Mouse (Mus musculus) left cerebral cortex, adult 8-10 months (tissue): ENCODE results near the gene Pip5k1b. TPM values are rescaled to one million over a fixed set of nuclear protein-coding genes. Genes with fewer than 3 reads are reported as not detected.

Experiments used
- DNase-seq, 2 experiments: peaks; one replicate each; pipeline ENCODE4 v3.0.0; 2022; ENCODE audit warnings: low spot score in 2 of 2
- total RNA-seq, 4 experiments: library from RNA; stranded (reverse); gene quantifications; 2 replicates each; pipeline ENCODE4 v1.2.4; 2022

The Pip5k1b gene
- total RNA-seq, 4 experiments from 2014 or later: 19.4 to 23.4 (median 20.7) TPM

DNA sequence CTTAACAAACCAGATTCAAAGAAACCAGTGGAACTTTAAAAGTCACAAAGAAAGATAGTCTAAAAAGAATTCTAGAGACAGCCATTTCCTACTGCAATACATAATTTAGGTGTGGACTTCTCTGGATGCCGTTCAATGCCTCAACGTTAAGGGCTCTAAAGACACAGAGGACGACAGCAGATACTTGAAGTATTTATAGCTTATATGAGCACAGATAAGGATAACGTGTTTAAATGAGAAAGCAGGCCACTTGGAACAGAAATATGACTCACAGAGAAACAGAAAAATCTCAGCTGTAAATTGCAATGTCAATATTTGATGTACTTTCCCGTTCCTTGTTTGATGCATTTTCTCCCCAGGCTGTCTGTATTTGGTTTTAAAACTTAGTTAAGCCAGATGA, 212.9 kb downstream of the Pip5k1b start:
- no peak for DNase-seq

DNA sequence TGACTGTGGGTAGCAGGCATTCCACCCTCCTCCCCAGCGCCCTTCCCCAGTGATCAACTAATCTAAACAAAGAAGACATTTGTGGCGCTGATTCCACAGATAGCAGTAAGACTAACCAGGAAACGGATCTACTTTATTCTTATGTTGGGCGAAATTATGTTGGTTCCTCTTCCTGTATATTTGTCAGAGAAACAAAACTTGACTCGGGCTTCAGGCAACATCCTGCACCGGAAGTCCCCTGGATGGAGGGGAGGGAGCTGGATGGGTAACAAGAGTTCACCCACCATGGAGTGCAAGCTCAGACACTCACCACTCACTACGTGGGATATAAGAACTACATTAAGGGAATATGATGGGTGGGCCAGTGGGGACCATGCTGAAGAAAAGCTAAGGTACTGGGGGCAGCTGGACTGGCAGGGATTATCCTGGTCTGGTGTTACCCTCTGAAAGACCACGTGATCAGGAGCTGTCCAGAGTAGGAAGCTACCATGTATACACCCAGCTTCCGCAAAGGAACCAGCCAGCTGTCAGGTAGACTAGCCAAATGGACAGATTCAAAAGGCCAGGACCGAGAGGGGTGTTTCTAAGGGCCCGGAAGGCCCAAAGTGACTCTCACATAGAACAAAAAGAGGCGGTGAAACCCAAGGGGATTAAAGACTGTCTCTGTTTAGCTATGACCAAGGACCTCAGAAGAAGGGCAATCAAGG, 219.1 kb downstream of the Pip5k1b start:
- no peak for DNase-seq

- DNase-seq: no peak
Measured at GRCm38 (mm10) chr19:24335611-24336343, 219.9 kb downstream of the Pip5k1b start.

DNA sequence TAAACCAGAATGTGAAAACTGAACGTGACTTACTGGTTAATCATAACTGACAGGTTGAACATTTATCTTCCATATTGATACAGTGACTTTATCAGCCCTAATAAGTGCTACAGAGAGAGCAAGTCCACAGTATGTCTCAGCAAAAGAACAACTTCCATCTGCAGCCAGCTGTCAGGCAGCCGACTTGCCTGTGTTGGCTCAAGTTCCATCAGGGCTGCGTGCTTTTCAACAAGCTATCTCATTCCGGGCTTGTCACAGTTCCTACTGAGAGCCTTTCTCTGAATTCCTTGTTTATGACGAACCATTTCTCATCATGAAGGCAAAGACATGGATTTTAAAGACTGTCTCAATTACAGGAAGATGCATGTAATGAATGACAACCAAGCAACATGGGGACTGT, 222.7 kb downstream of the Pip5k1b start:
- no peak for DNase-seq

DNA sequence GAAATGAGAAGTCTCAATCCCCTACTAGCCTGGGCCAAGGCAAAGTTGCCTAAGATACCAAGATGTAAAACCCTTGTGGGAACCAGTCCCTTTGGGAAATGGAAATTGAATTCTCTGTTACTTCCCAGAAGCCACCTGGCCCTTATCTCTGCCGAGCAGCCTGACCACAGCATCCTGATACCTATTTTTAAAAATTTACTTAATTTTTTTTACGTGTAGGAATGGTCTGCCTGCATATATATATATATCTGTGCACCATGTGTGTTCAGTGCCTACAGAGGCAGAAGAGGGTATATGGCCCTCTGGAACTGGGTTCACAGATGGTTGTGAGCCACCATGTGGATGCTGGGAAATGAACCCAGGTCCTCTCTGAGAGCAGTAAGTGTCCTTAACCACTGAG, 224.4 kb downstream of the Pip5k1b start:
- DNase-seq: no peak

GRCm38 (mm10) chr19:24330366-24330765, 225.3 kb downstream of the Pip5k1b start:
- no peak for DNase-seq

DNA sequence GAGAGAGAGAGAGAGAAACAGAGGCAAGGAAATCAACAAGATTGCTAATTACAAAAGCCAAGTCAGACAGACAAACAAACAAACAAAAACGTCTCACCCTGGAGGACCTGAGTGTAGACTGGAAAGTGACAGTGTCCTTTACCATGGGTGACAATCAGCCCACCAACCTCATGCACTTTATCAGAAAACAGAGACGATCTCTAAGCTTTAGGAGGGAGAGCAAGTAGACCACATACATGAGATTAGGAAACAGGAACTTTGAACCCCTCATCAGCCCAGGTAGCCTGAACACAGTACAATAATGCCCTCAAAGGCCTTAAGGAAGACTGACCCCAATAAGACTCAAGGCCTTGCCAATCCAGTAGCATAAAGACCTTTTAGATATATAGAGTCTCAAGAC, 227.8 kb downstream of the Pip5k1b start:
- DNase-seq: no peak

GRCm38 (mm10) chr19:24326969-24327368, 228.7 kb downstream of the Pip5k1b start:
- DNase-seq: no peak

- DNase-seq: peak in 1 of 2 experiments; percentile 49
Measured at GRCm38 (mm10) chr19:24325692-24326091, 230.0 kb downstream of the Pip5k1b start.

DNA sequence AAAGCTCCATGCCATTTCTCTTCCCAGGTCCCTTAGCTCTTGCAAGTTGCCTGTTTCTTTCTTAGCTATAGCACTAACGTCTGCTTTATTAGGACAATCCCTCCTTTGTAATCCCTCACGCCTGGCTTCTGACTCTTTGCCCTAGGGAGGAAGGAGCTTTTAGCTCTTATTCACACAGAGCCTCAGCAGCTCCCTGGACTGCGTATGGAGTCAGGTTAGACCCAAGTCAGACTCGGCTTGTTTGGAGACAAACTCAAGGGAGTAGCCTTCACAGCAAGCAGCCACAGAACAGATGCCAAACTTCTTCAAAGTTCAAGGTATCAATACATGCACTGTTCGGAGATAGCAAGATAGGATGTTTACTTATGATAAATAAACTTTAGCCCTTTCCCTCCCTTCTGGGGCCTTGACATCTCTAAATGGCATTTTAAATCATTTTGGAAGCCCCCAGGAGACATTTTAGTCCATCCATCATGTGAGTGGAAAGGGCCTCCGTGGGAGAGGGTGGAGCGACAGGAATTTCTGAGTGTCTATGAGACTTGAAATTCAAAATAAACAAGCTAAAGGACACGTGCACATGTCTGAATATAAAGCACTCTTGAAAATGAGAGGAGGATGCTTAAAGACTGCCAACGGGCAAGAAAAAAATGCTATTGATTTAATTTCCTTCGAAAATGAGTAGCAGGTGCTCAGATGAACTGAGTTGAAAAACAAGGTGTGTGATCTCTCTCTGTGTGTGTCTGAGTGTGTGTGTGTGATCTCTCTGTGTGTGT, 231.6 kb downstream of the Pip5k1b start:
- no peak for DNase-seq

DNA sequence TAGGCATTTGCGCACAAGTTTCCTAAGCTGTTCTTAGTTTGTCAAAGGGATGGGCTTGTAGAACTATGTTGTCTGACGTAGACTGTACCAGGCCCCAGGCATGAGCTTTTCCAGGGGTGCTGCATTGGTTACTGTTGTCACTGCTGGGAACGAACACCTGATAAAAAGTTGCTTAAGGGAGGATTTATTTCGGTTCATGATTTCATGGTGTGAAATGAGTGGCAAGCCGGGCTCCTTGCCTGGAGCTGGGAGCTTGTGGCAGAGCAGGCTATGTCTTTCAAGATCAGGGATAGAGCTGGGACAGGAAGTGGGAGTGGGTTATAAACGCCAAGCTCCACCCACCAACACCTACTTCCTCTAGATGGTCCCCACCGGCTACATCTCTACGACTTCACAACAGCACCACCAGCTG, 233.8 kb downstream of the Pip5k1b start:
- no peak for DNase-seq

- DNase-seq: no peak
Measured at GRCm38 (mm10) chr19:24321211-24321899, 234.3 kb downstream of the Pip5k1b start.

GRCm38 (mm10) chr19:24318172-24318571, 237.5 kb downstream of the Pip5k1b start:
- DNase-seq: no peak

GRCm38 (mm10) chr19:24317731-24318130, 237.9 kb downstream of the Pip5k1b start:
- no peak for DNase-seq

DNA sequence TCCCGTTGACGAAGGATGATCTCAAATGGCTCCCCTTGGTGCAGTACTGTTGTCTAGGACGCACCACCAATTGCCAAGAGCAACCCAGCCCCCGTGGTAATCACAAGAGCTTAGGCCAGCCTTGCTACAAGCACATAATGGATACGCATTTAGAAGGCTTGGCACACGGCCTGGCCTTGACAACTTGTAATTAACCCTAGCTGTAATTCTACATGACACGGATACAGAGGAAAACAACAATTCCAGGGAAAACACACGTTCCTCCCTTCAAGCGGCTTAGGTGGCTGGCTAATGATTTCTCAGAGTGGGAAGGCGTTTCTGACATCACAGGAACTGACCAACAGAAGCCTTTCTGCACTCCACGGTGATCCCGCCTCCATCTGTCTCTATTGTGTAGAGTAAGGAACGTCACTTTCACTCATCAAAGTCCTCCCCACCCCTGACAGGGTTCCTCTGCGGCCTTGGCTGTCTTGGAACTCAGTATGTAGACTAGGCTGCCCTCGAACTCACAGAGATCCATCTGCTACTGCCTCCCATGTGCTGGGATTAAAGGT, 238.6 kb downstream of the Pip5k1b start:
- DNase-seq: no peak

DNA sequence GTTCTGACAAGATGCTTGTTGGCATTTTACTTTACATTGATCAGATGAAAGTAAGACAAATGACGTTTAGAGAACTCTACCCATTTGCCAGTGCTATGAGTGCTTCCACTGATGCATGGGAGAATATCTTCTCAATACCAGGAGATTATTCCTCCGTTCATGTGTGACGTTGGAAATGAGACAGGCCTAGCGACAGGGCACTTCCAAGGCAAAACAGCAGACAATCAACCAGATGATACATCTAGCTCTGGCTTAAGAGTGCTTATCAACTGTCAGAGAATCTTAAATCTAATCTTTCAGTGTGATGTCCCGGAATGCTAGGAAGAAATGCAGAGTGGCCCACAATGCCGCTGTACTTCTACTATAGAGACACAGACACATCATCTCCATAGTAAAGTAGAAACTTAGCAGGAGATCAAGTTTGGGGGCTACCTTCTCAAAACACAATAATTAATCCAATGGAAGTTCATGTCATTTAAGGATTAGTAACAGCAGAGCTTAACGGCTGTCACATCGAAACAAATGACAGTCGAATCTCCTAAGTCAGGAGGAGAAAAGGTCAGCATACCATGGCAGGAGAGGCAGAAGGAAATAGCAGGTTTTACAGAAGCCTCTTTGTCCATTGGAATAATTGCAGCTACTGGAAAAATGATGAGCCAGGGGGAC, 239.5 kb downstream of the Pip5k1b start:
- DNase-seq: no peak

DNA sequence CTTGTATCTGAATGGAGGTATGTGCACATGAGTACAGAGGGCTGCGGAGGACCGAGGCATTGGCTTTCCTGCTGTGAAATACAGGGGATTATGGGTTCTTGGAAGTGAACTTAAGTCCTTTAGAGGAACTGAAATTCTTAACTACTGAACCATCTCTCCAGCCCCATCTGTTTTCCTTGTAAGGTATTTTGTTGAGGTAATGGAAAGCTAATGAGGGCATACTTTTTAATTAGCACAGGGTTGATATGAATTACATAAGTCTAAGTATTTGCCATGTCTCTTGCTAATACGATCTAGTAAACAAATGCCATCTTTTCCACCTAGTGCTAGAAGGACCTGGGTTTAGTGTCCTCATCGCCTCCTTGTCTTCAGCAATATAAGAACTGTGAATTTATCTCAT, 240.4 kb downstream of the Pip5k1b start:
- no peak for DNase-seq

- no peak for DNase-seq
Measured at GRCm38 (mm10) chr19:24314676-24315075, 241.0 kb downstream of the Pip5k1b start.

GRCm38 (mm10) chr19:24312556-24313342, 242.9 kb downstream of the Pip5k1b start:
- DNase-seq: no peak

GRCm38 (mm10) chr19:24312046-24312445, 243.6 kb downstream of the Pip5k1b start:
- DNase-seq: no peak
